Mouse (Mus musculus) midbrain, embryonic 13.5 days (tissue): Measurements from ENCODE around the gene Fbxo31. TPM values are rescaled to one million over a fixed set of nuclear protein-coding genes. Genes with fewer than 3 reads are reported as not detected.

Experiments
- ATAC-seq: fragments of 200-750 bp; cut with Nextera tagmentation; 2 replicates; pipeline ENCODE4 v1.8.0; 2017; ENCODE audit warnings: mild to moderate bottlenecking, moderate TSS enrichment, moderate library complexity
- H3K27ac ChIP-seq: fragments of 300-500 bp; sonication (generic); 2 replicates; pipeline ENCODE4 v1.5.1; 2015; ENCODE audit warnings: inconsistent platforms, mild to moderate bottlenecking, moderate library complexity
- H3K27me3 ChIP-seq: fragments of 300-500 bp; sonication (generic); 2 replicates; pipeline ENCODE4 v1.6.1; 2015; ENCODE audit warnings: mild to moderate bottlenecking, inconsistent platforms
- H3K36me3 ChIP-seq: fragments of 300-500 bp; sonication (generic); 2 replicates; pipeline ENCODE4 v1.6.1; 2015; ENCODE audit warnings: mild to moderate bottlenecking, inconsistent platforms
- H3K4me1 ChIP-seq: fragments of 300-500 bp; sonication (generic); replicated peaks from 2 replicates; pipeline ENCODE4 v1.6.1; 2015; ENCODE audit warnings: inconsistent platforms
- H3K4me2 ChIP-seq: fragments of 300-500 bp; sonication (generic); replicated peaks from 2 replicates; pipeline ENCODE4 v1.6.1; 2015; ENCODE audit warnings: moderate library complexity, mild to moderate bottlenecking, inconsistent platforms
- H3K4me3 ChIP-seq: fragments of 300-500 bp; sonication (generic); replicated peaks from 2 replicates; pipeline ENCODE4 v1.5.1; 2015; ENCODE audit warnings: mild to moderate bottlenecking, inconsistent platforms
- H3K9ac ChIP-seq: fragments of 300-500 bp; sonication (generic); replicated peaks from 2 replicates; pipeline ENCODE4 v1.6.1; 2015; ENCODE audit warnings: mild to moderate bottlenecking, inconsistent platforms
- H3K9me3 ChIP-seq: fragments of 300-500 bp; sonication (generic); 2 replicates; pipeline ENCODE4 v1.6.1; 2016; ENCODE audit warnings: mild to moderate bottlenecking, inconsistent platforms
- WGBS: fragments of 180-500 bp; shearing (Covaris S2); methylation state at CpG from one replicate; pipeline ENCODE4 v1.1.7; 2015; 5-methylcytosine and 5-hydroxymethylcytosine counted together
- polyA plus RNA-seq: library from polyadenylated mRNA; unstranded; fragments of >200 nt; fragmentation: Nextera tagmentation; extraction: Ambion mirVana; gene quantifications from 2 replicates; pipeline ENCODE4 v1.2.1, GENCODE M21; 2015

Fbxo31 gene
- polyA plus RNA-seq, 1 experiment from 2014 or later: 22.9 TPM

DNA sequence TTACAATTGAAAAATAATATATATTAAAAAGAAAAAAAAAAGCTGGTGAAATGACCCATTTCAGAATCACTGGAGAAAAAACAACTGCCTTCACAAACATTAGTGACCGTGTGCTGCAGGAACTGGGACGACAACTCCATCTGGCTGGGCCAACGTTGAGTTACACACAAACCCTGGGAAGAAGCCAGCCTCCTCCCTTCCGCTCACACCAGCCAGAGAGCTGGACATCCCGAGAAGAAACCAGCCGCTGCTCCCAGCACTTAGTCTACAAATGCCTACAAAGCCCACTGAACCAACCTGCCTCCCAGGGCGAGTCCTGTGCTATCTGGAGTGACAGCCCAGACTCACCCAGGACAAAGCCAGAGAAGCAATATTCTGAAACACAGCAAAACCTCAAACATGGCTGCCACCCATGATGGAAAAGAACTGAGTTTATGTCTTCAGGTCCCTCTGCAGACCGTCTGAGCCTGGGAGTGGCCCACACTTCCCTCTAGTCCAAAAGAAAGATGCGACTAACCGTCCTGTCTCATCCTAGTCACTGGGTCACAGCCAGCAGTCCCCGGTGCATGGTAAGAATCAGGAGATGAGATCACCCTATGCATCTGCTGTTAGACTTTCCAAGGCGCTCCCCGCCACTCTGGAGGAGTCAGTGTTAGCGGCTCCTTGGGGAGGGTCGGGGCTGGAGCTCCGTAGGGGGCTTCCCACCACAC lies 16.8 kb downstream of the Fbxo31 start:
- Histone ChIP-seq H3K4me1 (0 out of 2 replicates have a peak, but pooled peaks cover 4% of the 10 kb centered on the region), H3K27me3 (no peaks in the 10 kb centered on the region), H3K4me2 (no peak overlapping the region), H3K9ac (no peak overlapping the region), H3K36me3 (peaks cover 46% of the 10 kb centered on the region), H3K9me3 (no peaks in the 10 kb centered on the region), H3K4me3 (no peak overlapping the region), H3K27ac (no peak overlapping the region)
- no peak for ATAC-seq
- WGBS: 90% methylated on average over 16 of the region's 16 CpGs

DNA sequence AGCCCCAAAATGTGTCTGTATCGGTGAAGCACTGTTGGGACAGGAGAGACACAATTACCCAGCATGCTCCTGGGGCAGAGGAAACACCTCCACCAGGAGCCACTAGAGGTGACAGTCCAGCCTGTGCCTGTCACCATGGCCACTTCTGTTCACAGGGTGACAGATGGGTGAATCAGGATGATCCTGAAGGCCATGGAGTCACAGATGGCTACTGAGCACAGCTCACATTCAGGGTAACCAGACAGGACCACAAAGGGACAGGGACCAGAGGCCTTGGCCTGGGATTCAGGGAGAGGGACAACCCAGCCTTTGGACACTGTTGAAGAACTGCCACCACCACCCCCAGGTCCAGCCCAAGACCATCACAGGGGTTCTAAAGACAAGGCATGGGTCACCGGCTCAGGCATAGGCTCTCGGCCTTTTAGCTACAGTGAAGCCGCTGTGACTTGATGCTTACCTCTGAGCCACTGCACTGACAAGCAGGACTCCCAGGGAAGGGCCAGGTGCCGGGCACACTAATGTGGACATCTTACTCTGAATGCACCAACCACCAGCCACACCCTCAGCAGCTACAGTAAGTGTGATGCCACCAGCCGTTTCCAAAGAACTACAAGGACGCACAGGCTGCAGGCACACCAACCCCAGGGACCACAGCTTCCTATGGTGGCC lies 18.0 kb downstream of the Fbxo31 start:
- no peak overlapping the region for H3K4me2 ChIP-seq
- 96% methylated on average over 7 of the region's 7 CpGs for WGBS
- H3K4me3 ChIP-seq: no peak overlapping the region
- no peak for ATAC-seq
- no peaks in the 10 kb centered on the region for H3K27me3 ChIP-seq
- peaks cover 53% of the 10 kb centered on the region for H3K36me3 ChIP-seq
- H3K9me3 ChIP-seq: no peaks in the 10 kb centered on the region
- no peak overlapping the region for H3K9ac ChIP-seq
- H3K27ac ChIP-seq: no peak overlapping the region
- H3K4me1 ChIP-seq: 0 out of 2 replicates have a peak, but pooled peaks cover 4% of the 10 kb centered on the region

DNA sequence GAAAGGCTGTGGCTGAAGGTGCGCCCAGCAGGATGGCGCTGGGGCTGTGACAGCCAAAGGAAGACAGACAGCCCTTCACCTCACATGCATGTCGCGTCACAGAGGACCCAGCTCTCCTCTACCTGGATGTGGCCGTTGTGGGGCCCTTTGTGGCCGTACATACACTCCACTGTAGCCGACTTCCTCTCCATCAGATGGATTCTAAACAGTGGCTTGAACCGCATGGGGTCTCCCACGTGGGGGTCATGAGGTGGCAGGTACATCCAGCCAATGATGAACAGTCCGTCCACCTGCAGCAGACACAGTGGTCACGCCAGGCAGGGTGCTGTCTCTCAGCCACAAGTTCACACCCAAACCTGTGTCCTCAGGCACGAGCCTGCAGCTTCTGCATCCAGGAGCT lies 18.8 kb downstream of the Fbxo31 start:
- Histone ChIP-seq H3K27ac (no peak overlapping the region), H3K27me3 (no peaks in the 10 kb centered on the region), H3K4me3 (no peak overlapping the region), H3K4me1 (no peaks in the 10 kb centered on the region), H3K9me3 (no peaks in the 10 kb centered on the region), H3K36me3 (peaks cover 53% of the 10 kb centered on the region), H3K4me2 (no peak overlapping the region), H3K9ac (no peak overlapping the region)
- WGBS: 92% methylated on average over 12 of the region's 12 CpGs
- ATAC-seq: no peak

DNA sequence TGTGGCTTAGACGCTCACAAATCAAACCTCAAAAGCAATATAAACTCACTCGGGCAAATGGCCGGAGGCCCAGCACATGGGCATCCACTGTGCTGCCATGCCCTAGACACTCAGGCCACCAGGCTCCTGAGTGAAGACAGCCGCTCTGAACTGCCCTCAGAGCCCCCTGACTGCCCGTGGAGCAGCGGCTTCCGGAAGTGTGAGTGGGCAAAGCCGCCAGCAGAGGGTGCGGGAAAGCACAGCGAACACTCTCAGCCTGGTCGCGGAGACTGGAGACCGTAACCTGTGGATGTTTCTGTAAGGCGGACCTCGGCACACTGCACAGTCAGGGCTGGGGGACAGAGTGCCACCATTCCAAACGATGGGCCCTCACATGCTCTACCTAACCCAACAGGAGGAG lies 20.1 kb downstream of the Fbxo31 start:
- H3K4me1 ChIP-seq: no peaks in the 10 kb centered on the region
- peaks cover 63% of the 10 kb centered on the region for H3K36me3 ChIP-seq
- 92% methylated on average over 16 of the region's 16 CpGs for WGBS
- no peak overlapping the region for H3K9ac ChIP-seq
- no peak overlapping the region for H3K27ac ChIP-seq
- H3K4me2 ChIP-seq: no peak overlapping the region
- no peaks in the 10 kb centered on the region for H3K9me3 ChIP-seq
- H3K27me3 ChIP-seq: no peaks in the 10 kb centered on the region
- no peak overlapping the region for H3K4me3 ChIP-seq
- ATAC-seq: no peak

DNA sequence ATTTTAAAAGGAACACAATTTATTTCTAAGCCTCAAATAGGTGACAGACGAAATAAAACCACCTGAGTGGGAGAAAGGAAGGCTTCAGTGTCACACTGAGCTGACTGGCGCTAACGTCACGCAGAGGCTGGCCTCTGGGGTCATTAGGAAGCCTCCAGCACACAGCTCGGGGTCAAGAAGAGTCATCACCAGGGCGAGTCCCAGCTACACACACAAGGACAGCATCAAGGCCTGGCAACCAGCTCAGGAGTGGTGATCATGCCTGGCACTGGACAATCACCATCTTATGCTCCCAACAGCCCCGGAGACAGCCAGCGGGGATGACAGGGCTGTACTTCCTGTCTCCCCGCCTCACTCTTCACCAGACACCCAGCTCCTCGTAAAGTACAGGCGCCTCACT lies 20.9 kb downstream of the Fbxo31 start:
- WGBS: 95% methylated on average over 11 of the region's 11 CpGs
- H3K9me3 ChIP-seq: no peaks in the 10 kb centered on the region
- H3K4me2 ChIP-seq: no peak overlapping the region
- H3K4me3 ChIP-seq: no peak overlapping the region
- H3K4me1 ChIP-seq: no peaks in the 10 kb centered on the region
- H3K36me3 ChIP-seq: peaks cover 68% of the 10 kb centered on the region
- no peak for ATAC-seq
- H3K27me3 ChIP-seq: no peaks in the 10 kb centered on the region
- H3K9ac ChIP-seq: no peak overlapping the region
- no peak overlapping the region for H3K27ac ChIP-seq

DNA sequence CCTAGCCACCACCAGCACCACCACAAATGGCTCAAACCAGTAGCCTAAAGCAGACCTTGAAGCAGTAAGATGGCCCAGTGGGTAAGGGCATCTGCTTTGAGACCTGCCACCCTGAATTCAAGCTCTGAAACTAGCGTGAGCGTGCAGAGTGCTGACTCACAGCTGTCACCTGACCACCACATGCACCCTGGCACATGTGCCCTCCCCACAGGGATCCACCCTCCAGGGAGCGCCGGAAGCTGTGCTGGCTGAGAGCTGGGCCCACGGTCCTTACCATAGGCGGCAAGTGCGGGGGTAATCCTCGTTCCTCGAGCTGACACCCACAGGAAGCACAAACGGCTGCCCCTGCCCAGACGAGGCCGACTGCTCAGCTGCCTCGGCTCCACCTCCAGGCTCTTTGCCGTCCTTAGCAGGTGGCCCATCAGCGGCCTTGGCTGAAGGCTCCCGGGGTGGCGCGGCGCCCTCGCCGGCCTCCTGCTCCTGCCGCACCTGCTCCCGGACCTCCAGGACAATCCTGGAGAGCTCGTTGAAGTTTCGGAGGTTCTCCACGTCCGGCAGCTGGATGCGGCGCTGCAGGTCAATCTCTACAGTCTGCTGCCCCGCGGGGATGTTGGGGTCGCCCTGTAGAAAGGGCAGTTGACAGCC lies 24.7 kb downstream of the Fbxo31 start:
- Histone ChIP-seq H3K36me3 (peaks cover 87% of the 10 kb centered on the region), H3K27me3 (no peaks in the 10 kb centered on the region), H3K4me1 (no peaks in the 10 kb centered on the region), H3K4me3 (no peak overlapping the region), H3K9me3 (no peaks in the 10 kb centered on the region), H3K9ac (no peak overlapping the region), H3K27ac (no peak overlapping the region), H3K4me2 (no peak overlapping the region)
- 93% methylated on average over 32 of the region's 32 CpGs for WGBS
- no peak for ATAC-seq

DNA sequence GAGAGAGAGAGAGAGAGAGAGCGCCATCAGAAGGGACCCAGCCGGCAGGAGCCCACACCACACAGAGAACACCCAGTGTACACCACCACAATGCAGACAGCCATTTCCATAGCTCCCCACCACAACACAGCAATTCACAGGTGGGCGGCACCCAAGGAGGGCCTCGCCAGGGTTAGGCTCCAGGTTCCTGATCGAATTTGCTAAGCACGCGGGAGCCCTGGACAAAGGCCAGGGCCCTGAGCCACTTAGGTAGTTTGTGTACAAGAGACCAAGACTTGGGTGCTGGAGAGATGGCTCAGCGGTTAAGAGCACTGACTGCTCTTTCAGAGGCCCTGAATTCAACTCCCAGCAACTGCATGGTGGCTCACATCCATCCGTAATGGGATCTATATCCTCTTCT lies 26.1 kb downstream of the Fbxo31 start:
- Histone ChIP-seq H3K27me3 (no peaks in the 10 kb centered on the region), H3K9me3 (no peaks in the 10 kb centered on the region), H3K27ac (no peak overlapping the region), H3K9ac (no peak overlapping the region), H3K4me1 (no peaks in the 10 kb centered on the region), H3K4me3 (no peak overlapping the region), H3K4me2 (no peak overlapping the region), H3K36me3 (peaks cover 72% of the 10 kb centered on the region)
- 92% methylated on average over 9 of the region's 9 CpGs for WGBS
- no peak for ATAC-seq

DNA sequence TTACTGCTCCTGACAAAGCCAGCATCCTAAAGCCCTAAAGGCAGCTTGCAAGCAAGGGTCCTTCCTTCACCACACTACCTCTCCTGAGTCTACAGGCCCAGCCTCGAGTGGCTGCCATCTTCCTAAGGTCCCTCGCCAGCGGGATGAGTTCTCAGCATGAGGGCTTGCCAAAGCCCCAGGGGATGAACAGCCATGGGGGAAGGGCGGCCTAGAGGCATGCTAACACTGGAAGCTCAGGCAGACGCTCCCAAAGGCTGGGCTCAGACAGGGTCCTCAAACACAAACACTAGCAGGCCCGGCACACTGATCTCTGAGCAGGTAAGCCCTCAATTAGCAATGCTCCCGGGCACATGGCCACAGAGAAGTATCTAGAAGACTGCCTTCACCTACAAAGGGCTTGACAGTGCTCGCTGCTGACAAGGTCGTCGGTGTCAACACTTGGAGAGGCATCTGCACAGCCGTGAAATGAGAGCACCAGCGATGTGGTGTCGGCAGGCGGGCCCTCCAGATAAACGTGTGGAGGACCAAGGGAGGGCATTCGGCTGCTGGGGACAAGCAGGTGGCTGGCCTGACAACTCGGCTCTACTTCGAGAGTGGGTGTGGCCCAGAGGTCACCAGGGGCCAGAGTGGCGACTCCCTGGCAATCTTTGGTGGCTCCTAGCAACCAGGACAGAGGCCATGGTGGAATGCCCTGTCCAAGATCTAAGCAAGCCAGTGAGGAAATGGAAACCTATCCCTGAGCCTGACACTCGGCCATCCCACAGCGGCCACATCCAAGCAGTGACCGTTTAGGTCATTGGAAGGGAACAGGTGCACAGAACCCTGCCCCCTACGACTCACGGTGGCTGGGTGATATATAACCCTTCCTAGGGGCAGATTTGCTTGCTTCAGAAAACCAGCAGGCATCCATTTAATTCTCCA lies 27.3 kb downstream of the Fbxo31 start:
- Histone ChIP-seq H3K36me3 (peaks cover 66% of the 10 kb centered on the region), H3K9ac (no peak overlapping the region), H3K27me3 (no peaks in the 10 kb centered on the region), H3K4me2 (no peak overlapping the region), H3K4me1 (no peaks in the 10 kb centered on the region), H3K9me3 (no peaks in the 10 kb centered on the region), H3K4me3 (no peak overlapping the region), H3K27ac (no peak overlapping the region)
- 61% methylated on average over 24 of the region's 24 CpGs for WGBS
- ATAC-seq: no peak

DNA sequence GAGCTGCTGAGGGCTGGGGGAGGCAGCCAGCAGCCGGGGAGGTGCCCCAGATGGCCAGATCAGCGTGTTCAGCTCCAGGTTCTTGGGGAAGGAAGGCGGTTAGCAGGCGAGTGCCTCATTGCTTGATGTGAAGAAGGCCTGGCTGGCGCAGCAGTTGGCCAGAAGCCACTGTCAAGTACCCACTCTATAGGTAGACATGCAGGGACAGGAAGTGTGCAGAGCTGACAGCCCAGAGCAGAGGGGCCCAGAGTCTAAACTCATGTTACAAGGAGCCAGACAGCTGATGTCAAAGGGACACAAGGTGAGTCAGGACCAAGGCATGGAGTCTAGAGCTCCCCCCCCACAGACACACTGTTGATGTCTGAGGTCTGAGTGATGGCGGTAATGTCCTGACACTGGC lies 28.6 kb downstream of the Fbxo31 start:
- Histone ChIP-seq H3K4me2 (no peak overlapping the region), H3K36me3 (peaks cover 57% of the 10 kb centered on the region), H3K9me3 (no peaks in the 10 kb centered on the region), H3K27ac (no peak overlapping the region), H3K4me1 (no peaks in the 10 kb centered on the region), H3K4me3 (no peak overlapping the region), H3K27me3 (no peaks in the 10 kb centered on the region), H3K9ac (no peak overlapping the region)
- ATAC-seq: no peak
- 91% methylated on average over 6 of the region's 6 CpGs for WGBS

DNA sequence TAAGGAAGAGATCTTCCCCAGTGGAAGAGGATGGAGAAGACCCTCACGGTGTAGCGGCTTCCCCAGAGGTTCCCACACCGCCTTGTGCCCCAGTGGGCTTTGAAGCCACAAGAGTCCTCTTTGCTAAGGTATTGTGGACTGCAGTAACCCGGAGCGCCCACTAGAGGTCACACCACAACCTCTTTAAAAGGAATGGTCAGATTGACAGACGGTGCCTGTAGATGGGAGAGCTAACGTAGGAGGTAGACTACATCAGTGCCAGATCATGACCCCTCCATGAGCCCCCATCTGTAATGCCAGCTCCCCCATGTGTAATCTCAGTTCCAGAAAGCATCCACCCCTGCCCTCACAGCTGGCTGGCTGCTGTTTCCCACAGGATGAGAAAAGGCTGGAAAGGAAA lies 31.5 kb downstream of the Fbxo31 start:
- 9% methylated on average over 7 of the region's 7 CpGs for WGBS
- Histone ChIP-seq H3K36me3 (peaks cover 28% of the 10 kb centered on the region), H3K27ac (no peak overlapping the region), H3K4me3 (no peak overlapping the region), H3K9ac (no peak overlapping the region), H3K4me2 (no peak overlapping the region), H3K27me3 (no peaks in the 10 kb centered on the region), H3K4me1 (no peaks in the 10 kb centered on the region), H3K9me3 (no peaks in the 10 kb centered on the region)
- peak; percentile 77 for ATAC-seq

DNA sequence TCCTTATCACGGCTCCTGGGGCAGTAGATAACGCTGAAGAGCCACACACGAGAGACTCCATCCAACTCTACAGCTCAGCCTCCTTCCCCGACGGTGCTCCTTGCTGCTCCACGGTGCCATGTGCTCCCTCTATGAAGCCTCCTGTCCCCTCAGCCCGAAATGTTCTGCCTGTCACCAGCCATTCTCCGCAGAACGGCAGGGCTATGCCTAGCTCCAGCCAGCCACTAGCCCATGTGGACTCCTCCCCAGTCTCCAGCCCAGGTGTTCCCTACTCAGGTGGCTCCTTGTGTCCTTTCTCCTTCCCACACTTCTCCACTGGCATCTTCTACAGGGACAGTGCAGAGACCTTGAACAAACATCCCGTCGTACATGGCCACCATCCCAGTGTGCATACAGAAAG lies 33.7 kb downstream of the Fbxo31 start:
- WGBS: 76% methylated on average over 11 of the region's 11 CpGs
- Histone ChIP-seq H3K27ac (no peak overlapping the region), H3K9ac (0 out of 2 replicates have a peak overlapping the region, but pooled peaks have one; percentile 1), H3K4me1 (no peaks in the 10 kb centered on the region), H3K9me3 (no peaks in the 10 kb centered on the region), H3K36me3 (peaks cover 6% of the 10 kb centered on the region), H3K27me3 (no peaks in the 10 kb centered on the region), H3K4me2 (no peak overlapping the region), H3K4me3 (no peak overlapping the region)
- ATAC-seq: no peak
